Mouse (Mus musculus) MEL (cell line): ENCODE results near the gene Agpat1. TPM values are rescaled to one million over a fixed set of nuclear protein-coding genes. Genes with fewer than 3 reads are reported as not detected.

Source experiments
- DNase-seq: peaks from one replicate; pipeline ENCODE4 v3.0.0; 2011; ENCODE audit warnings: low read depth, low spot score
- H3K27ac ChIP-seq: 2 replicates; pipeline ENCODE4 v1.5.1; 2012; ENCODE audit warnings: low read depth, mild to moderate bottlenecking, control low read depth, low read length, moderate library complexity; ENCODE audit not compliant: control insufficient read depth
- H3K27me3 ChIP-seq, 2 experiments: fragments of 150-350 bp in 1 of 2; sonication (generic) in 1 of 2; 2 replicates each; pipeline ENCODE4 v1.6.1; 2012; ENCODE audit warnings: low read length in 2 of 2, mild to moderate bottlenecking in 2 of 2, improper control_type of control experiment in 1 of 2, moderate library complexity in 1 of 2; ENCODE audit not compliant: insufficient read depth in 2 of 2, control insufficient read depth in 1 of 2
- H3K36me3 ChIP-seq, 2 experiments: 2 replicates each; pipeline ENCODE4 v1.6.1; 2012 to 2014; ENCODE audit warnings: low read length in 2 of 2, improper control_type of control experiment in 1 of 2, inconsistent platforms in 1 of 2, mild to moderate bottlenecking in 1 of 2; ENCODE audit not compliant: insufficient read depth in 2 of 2, control insufficient read depth in 1 of 2
- H3K4me1 ChIP-seq, 2 experiments: fragments of 150-350 bp in 1 of 2; sonication (generic) in 1 of 2; 2 replicates each; pipeline ENCODE4 v1.6.1; 2012; ENCODE audit warnings: low read length in 2 of 2, improper control_type of control experiment in 1 of 2, mild to moderate bottlenecking in 1 of 2; ENCODE audit not compliant: insufficient read depth in 2 of 2, control insufficient read depth in 1 of 2
- H3K4me3 ChIP-seq, 2 experiments: fragments of 150-350 bp in 1 of 2; sonication (generic) in 1 of 2; 2 replicates each; pipeline ENCODE4 v1.5.1; 2012; ENCODE audit warnings: low read depth in 2 of 2, low read length in 2 of 2, mild to moderate bottlenecking in 2 of 2, moderate library complexity in 2 of 2, control low read depth in 1 of 2, improper control_type of control experiment in 1 of 2; ENCODE audit not compliant: control insufficient read depth in 1 of 2, insufficient read depth in 1 of 2
- H3K79me2 ChIP-seq: 2 replicates; pipeline ENCODE4 v1.6.1; 2012; ENCODE audit warnings: mild to moderate bottlenecking, low read length, moderate library complexity; ENCODE audit not compliant: control insufficient read depth, poor library complexity, insufficient read depth
- H3K9ac ChIP-seq: 2 replicates; pipeline ENCODE4 v1.6.1; 2012; ENCODE audit warnings: low read depth, mild to moderate bottlenecking, control low read depth, low read length, moderate library complexity; ENCODE audit not compliant: control insufficient read depth, poor library complexity, severe bottlenecking
- H3K9me3 ChIP-seq: fragments of 150-350 bp; sonication (generic); replicated peaks from 2 replicates; pipeline ENCODE4 v1.6.1; 2012; ENCODE audit warnings: mild to moderate bottlenecking, low read length, improper control_type of control experiment, moderate library complexity; ENCODE audit not compliant: insufficient read depth
- BHLHE40 ChIP-seq: IDR thresholded peaks from 2 replicates; pipeline ENCODE4 v1.6.1; 2012; ENCODE audit warnings: low read depth, mild to moderate bottlenecking, inconsistent platforms, low read length, improper control_type of control experiment, borderline replicate concordance
- CTCF ChIP-seq, 3 experiments: IDR thresholded peaks in 2 of 3; conservative IDR thresholded peaks in 1 of 3; 2 replicates each; pipeline ENCODE4 v1.5.1; 2011 to 2012; ENCODE audit warnings: low read length in 3 of 3, low read depth in 2 of 3, mild to moderate bottlenecking in 2 of 3, improper control_type of control experiment in 1 of 3, inconsistent platforms in 1 of 3, mixed read lengths in 1 of 3, moderate library complexity in 1 of 3; ENCODE audit not compliant: control insufficient read depth in 1 of 3, insufficient read depth in 1 of 3, poor library complexity in 1 of 3, severe bottlenecking in 1 of 3
- E2F4 ChIP-seq: IDR thresholded peaks from 2 replicates; pipeline ENCODE4 v1.6.1; 2011; ENCODE audit warnings: low read depth, low read length, improper control_type of control experiment, borderline replicate concordance
- KAT2A ChIP-seq: conservative IDR thresholded peaks from 2 replicates; pipeline ENCODE4 v1.6.1; 2012; ENCODE audit warnings: low read depth, low read length, improper control_type of control experiment, inconsistent platforms
- MAX ChIP-seq: IDR thresholded peaks from 2 replicates; pipeline ENCODE4 v1.6.1; 2011; ENCODE audit warnings: low read length, improper control_type of control experiment
- MYB ChIP-seq: IDR thresholded peaks from 2 replicates; pipeline ENCODE4 v1.6.1; 2011; ENCODE audit warnings: mild to moderate bottlenecking, low read depth, low read length, improper control_type of control experiment
- MYC ChIP-seq: IDR thresholded peaks from 2 replicates; pipeline ENCODE4 v1.6.1; 2011; ENCODE audit warnings: low read depth, mild to moderate bottlenecking, low read length, improper control_type of control experiment, moderate library complexity
- NELFE ChIP-seq: IDR thresholded peaks from 2 replicates; pipeline ENCODE4 v1.6.1; 2011; ENCODE audit warnings: low read depth, low read length, improper control_type of control experiment
- NRF1 ChIP-seq: IDR thresholded peaks from 2 replicates; pipeline ENCODE4 v1.6.1; 2014; ENCODE audit warnings: low read depth, mild to moderate bottlenecking, inconsistent platforms, low read length, improper control_type of control experiment, moderate library complexity; ENCODE audit not compliant: poor library complexity, insufficient read depth, severe bottlenecking
- POLR2A ChIP-seq, 2 experiments: IDR thresholded peaks; 2 replicates each; pipeline ENCODE4 v1.6.1; 2011 to 2012; ENCODE audit warnings: low read length in 2 of 2, mild to moderate bottlenecking in 2 of 2, control low read depth in 1 of 2, improper control_type of control experiment in 1 of 2, low read depth in 1 of 2, moderate library complexity in 1 of 2; ENCODE audit not compliant: control insufficient read depth in 1 of 2, insufficient read depth in 1 of 2, poor library complexity in 1 of 2
- RAD21 ChIP-seq: IDR thresholded peaks from 2 replicates; pipeline ENCODE4 v1.6.1; 2011; ENCODE audit warnings: mild to moderate bottlenecking, low read depth, low read length, improper control_type of control experiment
- SMC3 ChIP-seq: IDR thresholded peaks from 2 replicates; pipeline ENCODE4 v1.6.1; 2011; ENCODE audit warnings: low read depth, low read length, improper control_type of control experiment
- TAL1 ChIP-seq: IDR thresholded peaks from 2 replicates; pipeline ENCODE4 v1.6.1; 2012; ENCODE audit warnings: mild to moderate bottlenecking, inconsistent platforms, low read length, moderate library complexity, mixed read lengths
- TBP ChIP-seq: IDR thresholded peaks from 2 replicates; pipeline ENCODE4 v1.8.0; 2011; ENCODE audit warnings: low read depth, low read length, improper control_type of control experiment
- USF1 ChIP-seq: IDR thresholded peaks from 2 replicates; pipeline ENCODE4 v1.6.1; 2014; ENCODE audit warnings: low read depth, mild to moderate bottlenecking, inconsistent platforms, low read length, improper control_type of control experiment, moderate library complexity
- ZC3H11A ChIP-seq: IDR thresholded peaks from 2 replicates; pipeline ENCODE4 v1.6.1; 2012; ENCODE audit warnings: low read depth, mild to moderate bottlenecking, inconsistent platforms, low read length, improper control_type of control experiment
- polyA plus RNA-seq, 2 experiments: library from polyadenylated mRNA; stranded (reverse) in 1 of 2; unstranded in 1 of 2; fragments of >175 nt in 1 of 2; fragments of >200 nt in 1 of 2; gene quantifications; 2 replicates each; pipeline versions ENCODE4 v1.2.1 to v1.2.4; 2012; ENCODE audit warnings: low replicate concordance in 2 of 2, low read depth in 1 of 2; ENCODE audit not compliant: insufficient read length in 2 of 2, insufficient read depth in 1 of 2, missing spikeins in 1 of 2
- total RNA-seq: library from RNA; depleted of rRNA; stranded (reverse); fragments of 300-350 nt; gene quantifications from 2 replicates; pipeline ENCODE4 v1.2.3, GENCODE M21; 2012

Agpat1 gene
- total and polyA plus RNA-seq, 3 experiments: 85.2 to 153 TPM; not detected in 1

- Histone ChIP-seq H3K9me3 (no peaks in the 10 kb centered on the region), H3K27me3 (peaks cover 0 to 4% of the 10 kb centered on the region in 2 experiments; a peak in 2 of 4 replicates), H3K9ac (no peak overlapping the region), H3K4me3 (no peak overlapping the region), H3K79me2 (no peaks in the 10 kb centered on the region), H3K36me3 (no peaks in the 10 kb centered on the region), H3K4me1 (no peaks in the 10 kb centered on the region; a peak in 1 of 4 replicates), H3K27ac (no peak overlapping the region)
- no peak for TF ChIP-seq TAL1
- no peak for DNase-seq
These were observed 35.6 kb upstream of the Agpat1 start for GRCm38 (mm10) chr17:34568421-34568820.

DNA sequence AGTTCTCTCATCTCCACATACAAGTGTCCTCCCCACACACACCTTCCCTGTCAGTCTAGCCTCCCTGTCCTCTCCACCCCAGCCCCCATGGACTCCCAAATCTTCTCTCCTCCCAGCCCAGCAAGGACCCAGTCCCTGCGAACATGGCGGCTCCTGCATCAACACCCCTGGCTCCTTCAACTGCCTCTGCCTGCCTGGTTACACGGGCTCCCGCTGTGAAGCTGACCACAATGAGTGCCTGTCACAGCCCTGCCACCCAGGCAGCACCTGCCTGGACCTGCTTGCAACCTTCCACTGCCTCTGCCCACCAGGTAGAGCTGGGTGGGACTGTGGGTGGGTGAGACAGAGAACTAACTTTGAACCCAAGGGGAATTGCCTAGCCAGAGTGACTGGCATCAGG lies 34.1 kb upstream of the Agpat1 start:
- Histone ChIP-seq H3K9ac (no peak overlapping the region), H3K27me3 (peaks cover 0 to 4% of the 10 kb centered on the region in 2 experiments; a peak in 2 of 4 replicates), H3K79me2 (no peaks in the 10 kb centered on the region), H3K9me3 (no peaks in the 10 kb centered on the region), H3K36me3 (no peaks in the 10 kb centered on the region), H3K27ac (no peak overlapping the region), H3K4me1 (no peaks in the 10 kb centered on the region), H3K4me3 (no peak overlapping the region)
- TF ChIP-seq MAX: no peak
- no peak for TF ChIP-seq NELFE
- no peak for TF ChIP-seq E2F4
- no peak for TF ChIP-seq TAL1
- no peak for TF ChIP-seq NRF1
- no peak for TF ChIP-seq POLR2A (IDR thresholded peaks at IDR 0.05; ENCODE audit: control insufficient read depth in 1 of 2, insufficient read depth in 1 of 2, low read depth in 1 of 2, low read length in 2 of 2, poor library complexity in 1 of 2)
- no peak for TF ChIP-seq BHLHE40
- no peak for TF ChIP-seq USF1
- TF ChIP-seq RAD21: no peak
- no peak for TF ChIP-seq TBP
- no peak for DNase-seq

DNA sequence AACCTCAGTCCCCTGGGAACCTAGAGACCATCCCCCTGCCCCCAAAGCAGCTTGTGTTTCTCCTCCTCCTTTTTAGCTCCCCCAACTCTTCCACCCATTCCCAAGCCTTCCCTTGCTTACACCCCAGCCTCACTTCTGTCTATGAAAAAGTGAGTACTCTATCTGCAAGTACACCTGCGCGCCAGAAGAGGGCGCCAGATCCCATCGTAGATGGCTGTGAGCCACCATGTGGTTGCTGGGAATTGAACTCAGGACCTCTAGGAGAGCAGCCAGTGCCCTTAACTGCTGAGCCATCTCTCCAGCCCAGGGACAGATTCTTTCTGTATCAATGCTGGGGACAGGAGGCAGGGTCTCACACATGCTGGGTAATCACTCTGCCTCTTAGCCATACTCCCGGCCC lies 32.2 kb upstream of the Agpat1 start:
- peak; percentile 51 for DNase-seq

More for the DNA sequence above, 32.2 kb upstream of the Agpat1 start:
- TF ChIP-seq MYC (no peak), CTCF (IDR thresholded peaks at IDR 0.05 in 2 of 3, conservative IDR thresholded peaks at IDR 0.05 in 1 of 3; ENCODE audit: control insufficient read depth in 1 of 3, insufficient read depth in 1 of 3, low read depth in 2 of 3, low read length in 3 of 3, poor library complexity in 1 of 3, severe bottlenecking in 1 of 3) (peak; percentile 51 to 65 (median 51)), USF1 (no peak), RAD21 (peak; percentile 55), MYB (no peak), BHLHE40 (0 out of 2 replicates have a peak, but pooled peaks have one; percentile 15), MAX (no peak), ZC3H11A (peak; percentile 55; the same call in 1 of the 2 replicates), TAL1 (no peak), SMC3 (peak; percentile 72), KAT2A (no peak)
- Histone ChIP-seq H3K36me3 (no peaks in the 10 kb centered on the region), H3K27me3 (no peaks in the 10 kb centered on the region; a peak in 2 of 4 replicates), H3K9ac (no peak overlapping the region), H3K9me3 (no peaks in the 10 kb centered on the region), H3K79me2 (no peaks in the 10 kb centered on the region), H3K27ac (no peak overlapping the region), H3K4me3 (no peak overlapping the region), H3K4me1 (no peaks in the 10 kb centered on the region)
